Mouse (Mus musculus): ENCODE measurements around the gene Esp3.
"Not testable (repeated sequence)": the region's sequence is repeated elsewhere in the genome, so short reads cannot be mapped to it uniquely, and the experiment has no call there.

DNA sequence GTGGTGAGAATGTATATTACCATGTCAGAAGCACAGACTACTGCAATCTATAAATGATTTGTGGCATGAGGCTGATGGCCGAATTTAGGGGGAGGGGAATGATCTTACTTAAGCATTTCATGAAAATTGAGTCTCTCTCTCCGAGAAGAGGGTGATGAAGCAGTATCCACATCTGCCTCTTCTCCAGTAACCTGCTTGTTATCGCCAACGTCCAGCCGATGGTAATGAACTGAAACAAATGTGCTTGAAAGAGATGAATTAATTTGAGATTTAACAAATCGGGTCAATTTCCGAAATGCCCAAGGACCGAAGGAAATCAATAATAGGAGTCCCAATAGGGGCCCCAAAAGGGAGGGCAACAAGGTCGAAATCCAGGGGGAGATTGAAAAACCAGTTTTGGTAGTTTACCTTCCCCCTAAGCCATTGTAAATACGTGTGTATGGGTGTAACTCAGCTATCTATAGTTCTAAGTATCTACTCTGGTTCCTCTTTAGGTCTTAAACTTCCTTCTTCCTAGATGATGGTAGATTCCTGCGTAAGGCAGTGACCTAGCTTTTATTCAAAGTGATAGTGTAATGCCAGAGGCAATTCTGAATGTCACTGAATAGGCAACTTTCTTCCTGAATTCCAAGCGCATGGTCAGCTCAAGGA, 31.4 kb downstream of the Esp3 start:
- not testable (repeated sequence) for TF ChIP-seq CTCF, POLR2A (IDR thresholded peaks at IDR 0.05; ENCODE audit: extremely low read depth, insufficient read depth, low read length)

All from cortical plate, adult 2 months (tissue).